Mouse (Mus musculus): ENCODE results near the gene Ndufc2. TPM values are rescaled to one million over a fixed set of nuclear protein-coding genes. Genes with fewer than 3 reads are reported as not detected.

Ndufc2 gene
- polyA plus RNA-seq, 1 experiment from 2014 or later: 744 TPM

DNA sequence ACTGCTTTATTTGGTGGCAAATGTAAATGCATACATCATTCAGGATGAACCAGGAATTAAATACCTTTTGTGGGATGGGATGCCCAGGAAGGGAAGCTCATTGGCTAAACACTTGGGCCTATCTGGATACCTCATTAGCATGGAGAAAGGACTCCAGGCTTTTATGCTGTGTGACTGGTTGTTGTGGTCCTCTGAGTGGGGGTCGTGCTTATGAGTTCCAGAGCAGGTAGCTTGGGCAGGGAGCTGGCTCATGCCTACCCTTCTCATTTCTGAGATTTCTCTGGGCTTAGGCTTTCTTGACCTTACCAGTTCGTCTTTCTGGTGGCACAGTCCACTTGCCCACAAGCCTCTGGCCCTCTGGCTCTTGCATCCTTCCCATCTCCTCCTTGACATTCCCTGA is 5.4 kb upstream of the Ndufc2 start:
- Histone ChIP-seq H3K9me3 (replicated peaks; ENCODE audit: low read length) (no peaks in the 10 kb centered on the region), H3K9ac (ENCODE audit: low read depth, low read length) (no peak overlapping the region), H3K27ac (no peak overlapping the region), H3K4me3 (replicated peaks; ENCODE audit: low read depth, low read length) (no peak overlapping the region), H3K36me3 (ENCODE audit: insufficient read depth, low read length) (peaks cover 10% of the 10 kb centered on the region; the same call in 1 of the 2 replicates), H3K4me2 (ENCODE audit: low read length) (no peak overlapping the region), H3K27me3 (ENCODE audit: insufficient read depth, low read length) (no peaks in the 10 kb centered on the region), H3K4me1 (replicated peaks; ENCODE audit: insufficient read depth, low read length) (no peaks in the 10 kb centered on the region; the same call in 1 of the 2 replicates)
- ATAC-seq (replicated peaks; ENCODE audit: low FRiP score, low read depth) (no peak), DNase-seq (ENCODE audit: low spot score) (no peak)
- 81% methylated on average over 2 of the region's 2 CpGs for WGBS
- TF ChIP-seq CTCF (IDR thresholded peaks at IDR 0.05; ENCODE audit: low read depth): no peak

DNA sequence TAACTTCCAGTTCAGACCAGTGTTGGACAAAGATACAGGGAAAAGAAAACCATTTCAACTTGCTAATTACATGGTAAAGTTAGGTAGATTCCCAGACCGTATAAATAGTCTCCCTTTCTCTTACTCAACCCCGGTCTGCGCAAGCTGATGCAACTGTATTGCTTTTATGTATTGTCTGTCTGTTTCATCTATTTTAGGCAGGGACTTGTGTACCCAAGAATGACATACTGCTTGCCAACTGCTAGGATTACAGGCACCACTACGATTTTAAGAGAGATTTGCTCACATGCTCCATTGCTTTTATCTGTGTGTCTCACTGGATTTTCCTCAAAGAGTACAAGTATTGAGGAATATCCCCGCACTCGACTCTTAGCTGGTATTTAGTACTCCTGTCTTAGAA is 860 bp upstream of the Ndufc2 start:
- no peak for ATAC-seq (replicated peaks; ENCODE audit: low FRiP score, low read depth)
- Histone ChIP-seq H3K9me3 (replicated peaks; ENCODE audit: low read length) (no peaks in the 10 kb centered on the region), H3K4me3 (replicated peaks; ENCODE audit: low read depth, low read length) (no peak overlapping the region), H3K27me3 (ENCODE audit: insufficient read depth, low read length) (no peaks in the 10 kb centered on the region), H3K4me1 (replicated peaks; ENCODE audit: insufficient read depth, low read length) (no peaks in the 10 kb centered on the region; the same call in none of the 2 replicates), H3K36me3 (ENCODE audit: insufficient read depth, low read length) (no peaks in the 10 kb centered on the region; the same call in 1 of the 2 replicates), H3K27ac (no peak overlapping the region), H3K4me2 (ENCODE audit: low read length) (no peak overlapping the region), H3K9ac (ENCODE audit: low read depth, low read length) (no peak overlapping the region)
- no peak for DNase-seq (ENCODE audit: low spot score)
- no peak for TF ChIP-seq CTCF (IDR thresholded peaks at IDR 0.05; ENCODE audit: low read depth)
- 88% methylated on average over 6 of the region's 6 CpGs for WGBS

DNA sequence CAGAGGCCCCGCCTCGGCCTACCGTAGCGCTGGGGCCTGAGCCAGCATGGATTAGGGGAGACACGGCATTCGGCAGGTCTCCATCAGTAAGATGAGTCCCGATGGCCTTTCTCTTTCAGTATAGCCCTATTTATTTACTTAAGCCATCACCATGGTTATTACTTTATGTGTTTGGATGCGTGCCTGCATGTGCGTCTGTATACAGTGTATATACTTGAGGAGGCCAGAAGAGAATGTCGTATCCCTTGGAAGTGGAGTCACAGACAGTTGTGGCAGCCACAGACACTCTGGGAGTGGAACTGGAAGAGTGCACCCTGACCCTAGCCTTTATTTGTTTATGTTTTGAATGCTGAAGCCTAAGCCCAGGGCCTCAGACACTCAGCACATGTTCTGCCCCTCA is 7.3 kb downstream of the Ndufc2 start:
- Histone ChIP-seq H3K4me1 (replicated peaks; ENCODE audit: insufficient read depth, low read length) (no peaks in the 10 kb centered on the region), H3K9ac (ENCODE audit: low read depth, low read length) (no peak overlapping the region), H3K27me3 (ENCODE audit: insufficient read depth, low read length) (no peaks in the 10 kb centered on the region), H3K27ac (no peak overlapping the region), H3K36me3 (ENCODE audit: insufficient read depth, low read length) (peaks cover 19% of the 10 kb centered on the region), H3K4me2 (ENCODE audit: low read length) (no peak overlapping the region), H3K4me3 (replicated peaks; ENCODE audit: low read depth, low read length) (no peak overlapping the region), H3K9me3 (replicated peaks; ENCODE audit: low read length) (no peaks in the 10 kb centered on the region)
- 84% methylated on average over 10 of the region's 10 CpGs for WGBS
- no peak for DNase-seq (ENCODE audit: low spot score)
- no peak for ATAC-seq (replicated peaks; ENCODE audit: low FRiP score, low read depth)
- TF ChIP-seq CTCF (IDR thresholded peaks at IDR 0.05; ENCODE audit: low read depth): no peak

DNA sequence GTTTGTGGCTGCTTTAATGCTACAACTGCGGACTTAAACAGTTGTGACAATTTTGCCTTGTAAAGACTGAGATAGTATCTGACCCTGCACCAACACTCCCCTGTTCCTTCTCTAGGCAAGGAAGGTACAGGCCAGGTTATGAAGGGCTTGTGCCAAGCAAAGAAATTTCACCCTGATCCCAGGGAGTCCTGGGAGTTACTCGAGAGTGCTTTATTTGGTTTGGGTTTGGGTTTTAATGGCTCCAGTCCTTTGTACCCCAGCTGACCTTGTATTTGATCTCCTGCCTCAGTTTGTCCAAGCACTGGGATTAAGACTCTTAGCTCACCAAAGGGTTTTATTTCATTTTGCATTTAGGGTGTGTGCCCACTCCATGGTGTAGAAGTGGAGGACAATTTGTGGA is 11.3 kb downstream of the Ndufc2 start:
- ATAC-seq (replicated peaks; ENCODE audit: low FRiP score, low read depth) (no peak), DNase-seq (ENCODE audit: low spot score) (no peak)
- peaks cover 15% of the 10 kb centered on the region for H3K36me3 ChIP-seq (ENCODE audit: insufficient read depth, low read length)
- no peak overlapping the region for H3K9ac ChIP-seq (ENCODE audit: low read depth, low read length)
- H3K27ac ChIP-seq: no peak overlapping the region
- no peak overlapping the region for H3K4me3 ChIP-seq (replicated peaks; ENCODE audit: low read depth, low read length)
- no peaks in the 10 kb centered on the region for H3K4me1 ChIP-seq (replicated peaks; ENCODE audit: insufficient read depth, low read length)
- 82% methylated on average over 2 of the region's 2 CpGs for WGBS
- H3K9me3 ChIP-seq (replicated peaks; ENCODE audit: low read length): no peaks in the 10 kb centered on the region
- TF ChIP-seq CTCF (IDR thresholded peaks at IDR 0.05; ENCODE audit: low read depth): no peak
- no peaks in the 10 kb centered on the region for H3K27me3 ChIP-seq (ENCODE audit: insufficient read depth, low read length)
- H3K4me2 ChIP-seq (ENCODE audit: low read length): no peak overlapping the region

DNA sequence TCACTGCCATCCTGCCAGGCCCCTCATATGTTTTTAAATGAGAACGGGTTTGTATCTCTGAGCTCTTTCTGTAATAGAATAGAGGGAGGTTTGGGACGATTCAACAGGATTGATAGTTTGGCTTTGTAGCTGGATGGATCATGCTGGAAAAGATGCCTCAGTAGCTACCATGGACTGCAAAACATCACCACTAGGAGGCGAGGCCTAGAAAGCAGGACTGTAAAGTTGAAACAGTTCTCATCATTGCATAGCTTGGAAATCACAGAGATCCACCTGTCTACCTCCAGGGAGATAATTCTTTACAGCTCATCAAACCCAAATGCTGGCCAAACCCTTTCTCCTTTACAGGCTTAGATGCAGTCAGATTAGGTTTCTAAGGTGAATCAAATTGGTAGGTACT is 11.8 kb downstream of the Ndufc2 start:
- Histone ChIP-seq H3K4me3 (replicated peaks; ENCODE audit: low read depth, low read length) (no peak overlapping the region), H3K9me3 (replicated peaks; ENCODE audit: low read length) (no peaks in the 10 kb centered on the region), H3K27ac (no peak overlapping the region), H3K27me3 (ENCODE audit: insufficient read depth, low read length) (no peaks in the 10 kb centered on the region), H3K9ac (ENCODE audit: low read depth, low read length) (no peak overlapping the region), H3K36me3 (ENCODE audit: insufficient read depth, low read length) (peaks cover 15% of the 10 kb centered on the region), H3K4me2 (ENCODE audit: low read length) (no peak overlapping the region), H3K4me1 (replicated peaks; ENCODE audit: insufficient read depth, low read length) (no peaks in the 10 kb centered on the region)
- ATAC-seq (replicated peaks; ENCODE audit: low FRiP score, low read depth) (no peak), DNase-seq (ENCODE audit: low spot score) (no peak)
- TF ChIP-seq CTCF (IDR thresholded peaks at IDR 0.05; ENCODE audit: low read depth): peak; percentile 58
- WGBS: 82% methylated on average over 3 of the region's 3 CpGs

GRCm38 (mm10) chr7:97413981-97414380 is 14.2 kb downstream of the Ndufc2 start:
- no peak overlapping the region for H3K4me3 ChIP-seq (replicated peaks; ENCODE audit: low read depth, low read length)
- H3K36me3 ChIP-seq (ENCODE audit: insufficient read depth, low read length): peaks cover 15% of the 10 kb centered on the region
- no peak for TF ChIP-seq CTCF (IDR thresholded peaks at IDR 0.05; ENCODE audit: low read depth)
- no peak overlapping the region for H3K27ac ChIP-seq
- ATAC-seq (replicated peaks; ENCODE audit: low FRiP score, low read depth) (no peak), DNase-seq (ENCODE audit: low spot score) (no peak)
- WGBS: 95% methylated on average over 1 of the region's 1 CpGs
- no peaks in the 10 kb centered on the region for H3K9me3 ChIP-seq (replicated peaks; ENCODE audit: low read length)
- H3K4me1 ChIP-seq (replicated peaks; ENCODE audit: insufficient read depth, low read length): no peaks in the 10 kb centered on the region
- H3K9ac ChIP-seq (ENCODE audit: low read depth, low read length): no peak overlapping the region
- no peaks in the 10 kb centered on the region for H3K27me3 ChIP-seq (ENCODE audit: insufficient read depth, low read length)
- no peak overlapping the region for H3K4me2 ChIP-seq (ENCODE audit: low read length)

- H3K4me1 ChIP-seq (replicated peaks; ENCODE audit: insufficient read depth, low read length): no peaks in the 10 kb centered on the region
- H3K36me3 ChIP-seq (ENCODE audit: insufficient read depth, low read length): peaks cover 15% of the 10 kb centered on the region
- TF ChIP-seq CTCF (IDR thresholded peaks at IDR 0.05; ENCODE audit: low read depth): no peak
- 67% methylated on average over 1 of the region's 1 CpGs for WGBS
- H3K9ac ChIP-seq (ENCODE audit: low read depth, low read length): no peak overlapping the region
- no peak for DNase-seq (ENCODE audit: low spot score)
- H3K27me3 ChIP-seq (ENCODE audit: insufficient read depth, low read length): no peaks in the 10 kb centered on the region
- no peak overlapping the region for H3K4me2 ChIP-seq (ENCODE audit: low read length)
- H3K4me3 ChIP-seq (replicated peaks; ENCODE audit: low read depth, low read length): no peak overlapping the region
- H3K9me3 ChIP-seq (replicated peaks; ENCODE audit: low read length): no peaks in the 10 kb centered on the region
- no peak for ATAC-seq (replicated peaks; ENCODE audit: low FRiP score, low read depth)
- no peak overlapping the region for H3K27ac ChIP-seq
Measured at GRCm38 (mm10) chr7:97414426-97414825, 14.6 kb downstream of the Ndufc2 start.
